Mouse (Mus musculus) hindlimb bud, embryonic 11.5 days (tissue): ENCODE data around the gene Ankrd13b.

Experiments used
- DNase-seq: peaks from one replicate; pipeline ENCODE4 v3.0.0-alpha.2; 2012; ENCODE audit warnings: low read depth, low spot score; ENCODE audit errors: extremely low spot score

The Ankrd13b gene

DNA sequence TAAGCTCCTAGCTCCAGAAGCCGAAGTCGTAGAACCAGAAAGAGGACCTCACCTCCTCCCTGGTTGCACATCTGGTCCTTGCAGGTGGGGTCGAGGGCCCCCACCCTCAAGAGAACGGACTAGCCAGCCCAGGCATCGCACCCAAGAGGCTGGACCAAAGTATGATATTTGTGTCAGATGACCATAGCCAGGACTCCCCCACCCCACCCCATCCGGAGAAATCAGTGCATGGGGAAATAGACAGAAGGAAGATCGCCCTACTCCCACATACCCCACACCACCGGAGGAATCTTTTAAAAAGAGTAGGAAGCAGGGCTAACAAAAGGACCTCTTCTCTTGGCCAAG, 26.4 kb downstream of the Ankrd13b start:
- DNase-seq = no peak

DNA sequence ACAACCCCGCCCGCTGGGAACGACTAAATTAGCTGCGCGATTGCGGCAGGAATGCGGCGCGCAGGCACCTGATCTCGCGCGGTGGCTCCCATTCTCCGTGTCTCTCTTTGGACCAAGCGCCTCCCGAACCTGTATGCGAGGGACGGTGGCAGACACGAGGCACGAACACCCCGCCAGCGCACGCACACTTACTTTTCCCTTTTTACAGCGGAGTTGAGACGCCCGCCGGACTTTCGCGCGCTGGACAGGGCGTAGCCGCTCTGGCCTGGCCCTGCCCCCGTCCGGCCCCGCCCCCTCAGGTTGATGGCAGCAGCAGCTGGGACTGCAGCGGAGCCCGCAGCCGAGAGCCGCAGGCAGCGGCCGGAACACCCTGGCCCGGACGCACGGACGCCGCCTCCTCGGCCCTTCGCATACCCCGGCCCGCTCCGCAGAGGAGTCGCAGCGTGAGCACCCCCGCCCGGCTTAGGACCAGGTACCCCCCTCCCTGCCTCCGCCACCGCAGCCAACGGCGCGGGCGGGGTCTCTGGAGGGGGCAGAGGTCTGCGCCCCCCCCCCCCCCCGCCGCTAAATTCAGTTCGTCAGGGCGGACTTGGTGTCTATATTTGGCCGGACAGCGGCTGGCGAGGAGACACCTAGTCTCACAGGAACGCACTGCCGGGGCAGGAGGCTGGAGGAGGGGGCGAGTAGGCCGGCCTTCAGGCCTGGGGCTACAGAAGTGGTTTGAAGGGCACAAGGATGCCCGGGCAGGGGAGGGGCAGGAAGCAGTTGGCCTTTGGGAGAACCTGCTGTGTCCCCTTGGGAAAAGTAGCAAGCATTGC, 27.0 kb downstream of the Ankrd13b start, which contains the start of gene Coro6:
Coro6 (plus strand) TSS at position 129 of the 818 bp plus-strand sequence.
- DNase-seq = no peak

DNA sequence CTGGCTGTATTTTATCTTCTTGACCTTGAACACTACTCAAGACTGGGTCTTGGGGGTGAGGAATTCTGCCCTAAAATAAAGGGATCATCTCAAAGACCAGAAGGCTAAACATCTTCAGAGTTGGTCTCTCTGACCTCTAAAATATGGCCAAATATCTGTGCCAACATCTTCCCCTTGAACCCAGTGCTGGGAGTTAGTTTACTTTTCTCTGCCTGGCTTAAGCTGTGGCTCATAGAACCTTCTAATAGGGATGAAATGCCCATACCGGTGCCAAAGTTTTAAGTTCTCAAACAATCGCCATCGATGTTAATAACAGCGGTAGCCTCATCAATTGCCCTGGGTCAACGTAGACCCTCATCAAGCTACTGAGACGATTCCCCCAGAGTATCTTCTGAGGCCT, 27.6 kb downstream of the Ankrd13b start:
- no peak for DNase-seq

DNA sequence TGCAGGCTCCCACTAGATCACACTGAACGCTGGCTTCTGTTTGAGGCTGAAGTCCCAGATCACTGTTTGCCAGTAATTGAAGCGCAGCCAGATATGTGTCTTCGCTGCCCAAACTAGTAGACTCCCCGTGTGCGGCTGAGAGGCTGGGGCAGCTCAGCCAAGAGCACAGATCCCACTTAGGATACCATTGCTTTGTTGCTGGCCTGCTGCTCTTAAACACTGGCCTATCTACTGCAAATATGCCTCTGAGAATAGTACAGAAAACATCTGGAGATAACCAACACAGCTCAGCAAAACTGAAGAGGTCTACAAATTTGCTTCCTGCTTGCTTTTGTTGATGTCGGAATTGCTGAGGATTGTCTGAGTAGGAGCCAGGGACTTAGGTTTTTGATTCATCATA, 32.6 kb downstream of the Ankrd13b start:
- DNase-seq = no peak

DNA sequence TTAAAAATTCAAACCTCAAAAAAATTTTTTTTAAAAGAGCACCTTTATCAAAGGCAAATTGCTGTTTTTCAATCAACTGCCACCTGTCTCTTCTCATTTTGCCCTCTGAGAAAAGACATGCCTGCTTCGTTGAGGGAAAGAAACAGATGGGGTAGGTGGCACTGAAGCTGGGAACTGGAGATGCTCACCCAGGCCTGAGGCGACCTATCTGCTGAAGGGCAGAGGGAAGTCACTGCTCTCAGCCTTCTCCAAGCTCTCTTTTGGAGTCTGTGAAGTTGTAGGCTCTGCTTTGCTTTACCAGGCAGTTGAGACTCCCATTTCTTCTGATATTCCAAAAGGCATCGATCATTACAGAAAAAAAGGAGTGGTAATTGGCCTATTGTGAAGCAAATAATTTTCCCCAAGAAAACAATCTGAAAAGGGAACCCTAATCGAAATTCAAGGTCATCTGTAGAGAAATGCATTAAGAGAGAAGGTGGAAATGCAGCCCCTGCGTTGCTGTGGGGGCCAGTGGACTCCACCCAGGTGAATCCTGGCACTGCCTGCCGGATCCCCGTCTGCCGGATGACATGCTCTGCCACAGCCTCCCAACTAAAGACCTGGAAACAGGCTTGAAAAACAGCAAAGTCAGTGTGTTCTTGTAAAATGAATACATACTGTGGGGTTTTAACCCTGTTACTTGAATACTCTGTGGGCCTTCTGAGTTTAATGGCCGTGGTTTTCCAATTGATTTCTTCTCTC, 33.5 kb downstream of the Ankrd13b start:
- no peak for DNase-seq

DNA sequence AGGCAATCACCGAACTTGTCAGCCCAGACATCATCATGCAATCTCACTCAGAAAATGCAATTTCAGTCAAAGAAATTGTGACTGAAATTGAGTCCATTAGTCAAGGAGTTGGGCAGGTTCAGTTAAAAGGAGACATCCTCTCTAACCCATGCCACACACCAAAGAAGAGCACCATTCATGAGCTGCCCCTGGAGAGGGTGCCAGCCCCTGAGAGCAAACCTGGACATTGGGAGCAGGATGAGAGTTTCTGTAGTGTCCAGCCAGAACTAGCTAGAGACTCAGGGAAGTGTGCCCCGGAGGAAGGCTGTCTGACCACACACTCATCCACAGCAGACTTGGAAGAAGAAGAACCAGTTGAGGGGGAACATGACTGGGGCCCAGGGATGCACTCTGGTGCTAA, 36.1 kb downstream of the Ankrd13b start:
- DNase-seq = no peak

DNA sequence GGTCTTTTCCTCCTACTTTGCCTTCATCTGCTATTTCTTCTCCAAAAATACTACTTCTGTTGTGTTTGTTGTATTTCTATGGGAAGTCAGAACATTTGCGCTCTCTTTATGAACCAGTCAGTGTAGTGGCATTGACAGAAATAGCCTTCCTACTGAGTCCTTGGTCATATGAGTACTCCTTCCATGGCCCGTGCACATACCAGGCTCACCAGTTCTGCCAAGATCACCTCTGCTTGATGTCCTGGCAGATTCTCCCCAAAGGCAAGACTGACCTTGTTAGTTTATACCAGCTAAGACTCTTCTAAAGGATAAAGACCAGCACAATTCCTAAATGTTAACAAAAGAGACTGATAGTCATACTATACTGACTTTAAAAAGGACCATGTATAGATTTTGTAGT, 37.8 kb downstream of the Ankrd13b start:
- DNase-seq = no peak

DNA sequence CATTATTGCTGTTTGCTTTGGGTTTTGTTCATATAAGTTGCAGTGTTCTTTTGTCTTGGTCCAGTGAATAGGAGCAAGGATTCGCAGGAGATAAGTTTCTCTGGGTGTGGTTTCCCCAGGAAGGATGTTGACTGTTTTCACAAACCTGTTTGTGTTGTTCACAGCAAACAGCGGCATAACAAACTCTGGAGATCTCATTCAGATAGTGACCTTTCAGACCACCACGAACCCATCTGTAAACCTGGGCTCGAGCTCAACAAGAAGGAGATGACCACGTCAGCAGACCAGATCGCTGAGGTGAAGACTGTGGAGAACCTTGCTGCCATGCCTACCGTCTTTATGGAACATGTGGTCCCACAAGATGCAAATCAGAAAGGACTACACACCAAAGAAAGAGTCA, 40.3 kb downstream of the Ankrd13b start:
- DNase-seq = no peak

DNA sequence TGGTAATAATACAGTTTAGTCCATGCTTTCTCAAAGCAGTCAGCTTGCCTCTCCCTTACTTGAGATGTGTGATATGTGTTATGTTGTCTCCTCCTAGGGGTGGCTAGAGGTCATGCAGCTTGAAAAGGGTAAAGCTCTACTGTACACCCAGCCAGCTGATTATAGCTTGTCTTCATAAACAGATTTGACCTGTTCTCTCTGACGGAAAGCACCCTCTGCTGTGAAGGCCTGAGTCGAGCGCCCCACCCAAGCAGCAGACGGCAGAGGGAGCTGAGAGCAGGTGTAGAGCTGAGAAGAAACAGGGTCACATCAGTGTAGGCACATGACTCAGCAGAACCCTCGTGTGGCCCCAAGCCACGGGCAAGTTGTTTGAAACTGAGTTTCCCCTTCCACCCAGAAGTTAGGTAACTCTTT, 42.8 kb downstream of the Ankrd13b start:
- peak; percentile 20 for DNase-seq

DNA sequence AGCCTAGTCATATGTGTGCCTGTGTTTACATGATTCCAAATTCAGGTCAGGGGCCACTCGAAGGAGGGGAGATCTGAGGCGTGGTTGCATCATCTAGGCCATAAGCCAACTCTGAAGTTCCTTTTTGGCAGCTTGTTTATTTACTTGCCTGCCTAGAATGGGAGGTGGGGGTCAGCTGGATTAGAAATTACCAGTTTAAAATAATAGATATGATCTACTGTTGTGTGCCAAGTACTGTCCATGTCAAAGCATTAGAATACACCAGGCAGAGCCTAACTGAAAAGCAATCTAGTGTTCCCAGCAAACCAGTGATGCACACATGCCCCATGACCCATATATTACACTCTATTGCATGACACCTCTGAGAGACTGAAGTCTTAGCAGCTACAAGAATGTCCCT, 44.5 kb downstream of the Ankrd13b start:
- DNase-seq = no peak

DNA sequence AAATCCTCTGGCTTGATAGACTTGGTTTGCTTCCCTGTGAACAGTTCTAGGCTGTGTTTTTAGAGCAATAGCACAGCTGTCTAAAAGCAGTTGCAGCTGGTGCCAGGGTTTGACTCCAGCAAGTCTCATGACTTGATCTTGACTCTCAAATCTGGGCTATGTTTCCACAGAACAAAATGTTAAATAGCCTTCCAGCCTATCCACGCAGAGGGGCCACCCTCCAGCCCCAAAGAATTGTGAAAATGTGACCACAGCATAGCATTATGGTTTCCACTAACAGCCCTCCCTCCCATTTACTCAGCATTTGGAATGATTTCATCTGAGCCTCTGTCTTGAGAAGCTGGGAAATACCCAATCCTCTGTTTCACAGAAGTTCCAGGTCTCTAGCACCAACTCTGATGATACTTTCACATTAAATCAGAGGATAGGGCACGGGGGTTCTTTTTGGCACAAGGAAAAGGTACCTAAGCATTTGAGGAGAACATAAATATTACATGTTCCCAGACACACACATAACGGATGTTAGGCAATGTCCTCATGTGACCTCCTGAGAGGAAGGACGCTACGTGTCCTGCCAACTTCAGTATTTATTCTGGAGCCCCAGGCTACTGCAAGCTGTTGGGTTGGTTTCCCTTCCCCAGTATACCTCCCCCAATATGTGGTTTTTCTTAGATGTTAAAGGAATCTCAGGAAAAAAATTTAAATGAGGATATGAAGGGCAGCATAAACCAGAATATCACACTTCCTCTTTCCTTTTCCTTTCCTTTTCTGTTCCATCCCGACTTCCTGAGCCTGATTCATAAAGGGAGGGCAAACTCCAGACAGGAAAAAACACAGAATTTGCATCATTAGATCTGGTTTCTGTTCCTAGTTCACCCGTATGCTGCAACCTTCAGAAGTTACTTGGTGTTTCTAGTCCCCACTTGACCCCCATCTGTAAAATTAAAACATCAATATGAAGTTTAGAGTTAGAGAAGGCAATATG, 47.0 kb downstream of the Ankrd13b start:
- no peak for DNase-seq

DNA sequence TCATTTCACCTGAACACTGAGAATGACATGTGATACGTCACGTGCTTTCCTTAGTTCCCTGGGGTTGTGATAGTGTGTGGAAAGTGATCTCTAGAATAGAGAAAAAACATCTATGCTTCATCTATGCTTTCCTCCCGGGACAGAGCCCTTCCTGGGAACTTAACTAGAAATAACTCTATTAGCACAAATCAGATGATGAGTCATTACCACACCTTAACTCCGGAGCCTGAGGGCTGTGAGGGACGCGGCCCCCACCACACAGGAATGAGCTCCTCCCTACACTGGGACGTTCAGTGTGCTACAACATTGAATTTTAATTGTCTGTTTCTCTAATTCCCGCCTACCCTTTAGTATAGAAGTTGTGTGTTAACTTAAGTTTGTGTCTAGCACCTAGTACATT, 48.5 kb downstream of the Ankrd13b start:
- no peak for DNase-seq

DNA sequence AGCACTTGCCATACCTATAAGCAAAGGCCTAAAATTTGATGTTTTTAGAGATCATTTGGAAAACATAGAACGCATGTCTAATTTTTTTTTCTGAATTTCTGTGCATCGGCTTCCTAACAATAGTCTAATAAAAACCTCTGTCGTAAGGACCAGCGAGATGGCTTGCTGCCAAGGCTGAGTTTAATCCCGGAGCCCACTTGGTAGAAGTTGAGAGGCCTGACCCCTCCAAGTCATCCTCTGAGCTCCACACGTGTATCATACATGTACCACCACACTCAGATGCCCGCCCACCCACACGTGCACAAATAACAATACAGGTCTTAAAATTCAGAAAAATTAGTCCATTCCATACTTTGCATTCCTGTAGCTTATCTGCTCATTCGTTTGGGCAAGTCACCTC, 49.4 kb downstream of the Ankrd13b start:
- DNase-seq = no peak

DNA sequence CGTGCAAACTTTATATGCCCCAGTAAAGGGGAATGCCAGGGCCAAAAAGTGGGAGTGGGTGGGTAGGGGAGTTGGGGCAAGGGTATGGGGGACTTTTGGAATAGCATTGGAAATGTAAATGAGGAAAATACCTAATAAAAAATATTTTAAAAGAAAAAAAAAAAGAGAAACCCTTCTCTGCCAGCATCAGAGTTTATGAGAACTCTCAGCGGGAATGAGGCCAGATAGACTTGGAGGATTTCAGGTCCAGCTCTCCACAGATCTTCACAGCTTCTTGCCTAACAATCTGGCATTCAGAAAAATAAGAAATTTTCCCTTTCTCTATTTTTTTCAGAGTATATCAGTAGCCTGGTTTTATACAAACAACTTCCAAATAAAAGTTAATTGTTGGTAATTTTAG, 52.5 kb downstream of the Ankrd13b start:
- DNase-seq = no peak

DNA sequence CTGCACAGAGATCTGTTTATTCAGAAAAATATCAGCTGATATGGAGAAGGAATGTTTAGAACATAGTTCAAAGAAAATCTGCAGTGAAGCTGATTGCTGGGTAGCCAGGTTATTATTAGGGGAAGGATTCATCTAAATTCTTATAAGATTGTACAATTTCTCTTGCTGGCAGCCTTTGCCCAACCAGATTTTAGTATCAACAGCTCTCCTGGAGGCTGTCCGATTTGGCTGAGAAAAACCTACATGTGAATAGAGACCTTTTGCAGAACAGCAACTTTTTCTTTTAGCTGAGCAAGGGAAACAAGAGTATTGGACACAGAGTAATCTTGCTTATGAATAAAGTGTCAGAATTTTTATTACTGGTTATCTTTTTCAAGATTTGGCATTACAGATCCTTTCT, 61.0 kb downstream of the Ankrd13b start:
- DNase-seq = no peak

DNA sequence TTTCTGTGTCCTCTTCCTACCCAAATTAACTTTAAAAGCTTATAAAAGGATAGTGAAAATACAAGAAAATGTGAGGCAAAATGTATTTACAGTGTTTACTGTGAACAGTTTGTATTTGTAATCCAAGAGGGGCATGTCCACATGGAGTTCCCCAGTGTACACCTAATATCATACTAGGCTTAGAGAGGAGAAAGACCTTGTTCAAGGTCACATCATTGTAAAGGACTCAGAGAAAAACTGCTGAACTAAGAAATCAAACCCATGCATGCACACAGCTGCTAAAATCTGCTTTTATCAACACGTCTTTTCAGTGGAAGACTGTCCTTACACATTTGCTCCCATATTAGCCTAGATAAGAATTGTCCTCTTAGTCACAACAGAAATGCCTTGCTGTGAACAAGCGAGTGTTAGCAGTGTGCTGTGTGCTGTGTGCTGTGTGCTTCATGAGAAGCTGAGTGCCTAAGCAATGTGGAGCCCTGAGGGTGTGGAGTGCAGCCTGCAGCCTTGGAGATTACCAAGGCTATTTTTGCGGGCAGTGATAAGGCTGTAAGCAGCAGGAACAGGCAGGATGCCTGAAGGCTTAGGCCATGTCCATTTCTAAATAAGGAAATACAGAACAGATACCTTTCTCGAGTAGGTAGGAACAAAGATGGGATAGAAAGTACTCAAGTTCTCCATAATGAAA, 66.2 kb downstream of the Ankrd13b start:
- no peak for DNase-seq
